Mouse (Mus musculus): ENCODE data around the gene Selenof. TPM values are rescaled to one million over a fixed set of nuclear protein-coding genes. Genes with fewer than 3 reads are reported as not detected.
A peak's percentile ranks its signal among the peaks of the same experiment; 100 is the strongest.
"Not testable (repeated sequence)": the region's sequence is repeated elsewhere in the genome, so short reads cannot be mapped to it uniquely, and the experiment has no call there.

The Selenof gene
- total RNA-seq, 2 experiments from 2014 or later, result 272 to 276 TPM

DNA sequence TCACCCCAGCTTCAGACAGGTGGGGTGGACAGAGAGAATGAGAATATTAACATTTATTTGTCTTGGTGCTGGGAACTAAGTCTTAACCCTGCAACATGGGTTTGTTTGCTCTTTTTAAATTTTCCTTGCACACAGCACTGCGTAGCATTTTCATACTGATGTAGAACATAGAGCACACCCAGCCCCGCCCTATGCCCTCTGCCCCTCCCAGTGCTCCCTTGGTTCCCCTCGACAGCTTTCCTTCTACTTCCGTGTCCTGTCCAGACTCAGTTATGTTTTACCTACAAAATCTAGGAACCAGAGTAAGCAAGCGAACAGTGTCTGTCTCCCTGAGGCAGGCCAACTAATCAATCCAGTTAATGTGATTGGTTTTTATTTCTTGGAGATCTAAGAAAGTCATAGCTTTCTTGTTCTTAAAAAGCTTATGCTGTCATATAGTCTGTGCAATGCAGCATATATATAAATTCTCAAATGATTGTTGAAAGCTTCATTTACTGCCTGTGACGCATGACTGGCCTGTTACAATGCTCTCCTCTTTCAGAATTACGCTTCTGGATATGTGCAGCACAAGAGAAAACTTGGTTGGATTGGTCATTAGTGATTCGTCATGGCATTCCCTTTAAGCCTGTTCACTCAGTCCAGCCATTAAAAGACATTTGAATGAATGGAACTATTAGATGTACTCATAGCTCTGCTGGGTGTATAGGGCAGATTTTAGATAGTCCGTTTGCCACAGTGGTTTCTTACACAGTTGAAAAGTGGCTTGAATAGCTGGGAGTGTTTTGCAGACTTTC is 23.1 kb downstream of the Selenof start:
- intact Hi-C loops (cut with DNase I), result no loop called here
- no peak for DNase-seq (ENCODE audit: low spot score in 2 of 2)

GRCm38 (mm10) chr3:144597121-144597520 is 27.0 kb downstream of the Selenof start:
- no peak for DNase-seq (ENCODE audit: low spot score in 2 of 2)
- intact Hi-C loops (cut with DNase I), result no loop called here

DNA sequence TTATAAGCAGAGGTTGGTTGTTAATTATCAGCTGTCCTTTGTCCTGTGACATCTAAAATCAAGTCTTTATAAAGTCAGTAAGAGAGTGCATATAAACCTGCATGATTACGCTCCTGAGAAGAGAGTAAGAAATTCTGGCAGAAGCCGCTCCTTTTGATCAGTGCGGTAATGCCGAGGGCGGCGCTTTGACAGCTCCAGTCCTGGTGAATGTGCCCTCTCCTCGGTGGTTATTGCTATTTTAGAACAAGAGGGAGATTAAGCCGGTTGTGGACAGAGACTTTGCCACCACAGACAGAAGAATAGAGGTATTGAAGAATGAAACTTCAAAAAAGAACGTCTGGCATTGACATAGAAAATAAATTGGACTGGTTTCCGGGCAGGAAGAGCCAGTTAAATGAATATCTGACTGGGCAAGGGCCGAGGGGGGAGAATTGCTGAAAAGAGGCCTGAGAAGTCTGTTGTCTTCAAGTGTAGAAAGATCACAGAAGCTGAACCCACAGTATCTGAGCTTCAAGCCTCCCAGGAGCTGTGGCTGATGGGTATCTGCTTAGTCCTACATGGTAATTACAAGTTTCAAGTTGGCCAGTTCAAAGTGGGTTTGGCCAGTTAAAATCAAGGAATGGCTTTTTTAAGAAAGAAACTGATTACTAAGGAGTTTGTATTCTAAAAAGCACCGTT is 27.8 kb downstream of the Selenof start:
- DNase-seq (ENCODE audit: low spot score in 2 of 2), result no peak
- intact Hi-C loops (cut with DNase I), result no loop called here

DNA sequence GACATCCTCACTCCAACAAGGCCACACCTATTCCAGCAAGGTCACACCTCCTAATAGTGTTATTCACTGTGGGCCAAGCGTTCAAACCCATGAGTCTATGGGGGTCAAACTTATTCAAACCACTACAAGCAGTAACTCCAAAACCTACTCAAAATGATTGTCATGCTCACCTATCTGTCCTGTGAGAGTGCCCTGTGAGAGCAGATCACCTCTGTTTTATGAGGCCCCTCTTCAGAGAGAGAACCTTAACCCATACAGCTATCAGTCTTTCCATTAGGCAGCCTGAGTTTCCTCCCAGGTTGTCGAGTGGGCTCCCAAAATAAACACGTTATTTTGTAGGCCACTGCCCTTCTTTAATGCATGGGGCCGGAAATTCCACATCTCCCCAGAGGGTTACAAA is 32.3 kb downstream of the Selenof start:
- no peak for DNase-seq (ENCODE audit: low spot score in 2 of 2)
- intact Hi-C loops (cut with DNase I), result no loop called here

- no peak for DNase-seq (ENCODE audit: low spot score in 2 of 2)
- intact Hi-C loops (cut with DNase I), result no loop called here
Measured at GRCm38 (mm10) chr3:144602819-144603218, 32.7 kb downstream of the Selenof start.

DNA sequence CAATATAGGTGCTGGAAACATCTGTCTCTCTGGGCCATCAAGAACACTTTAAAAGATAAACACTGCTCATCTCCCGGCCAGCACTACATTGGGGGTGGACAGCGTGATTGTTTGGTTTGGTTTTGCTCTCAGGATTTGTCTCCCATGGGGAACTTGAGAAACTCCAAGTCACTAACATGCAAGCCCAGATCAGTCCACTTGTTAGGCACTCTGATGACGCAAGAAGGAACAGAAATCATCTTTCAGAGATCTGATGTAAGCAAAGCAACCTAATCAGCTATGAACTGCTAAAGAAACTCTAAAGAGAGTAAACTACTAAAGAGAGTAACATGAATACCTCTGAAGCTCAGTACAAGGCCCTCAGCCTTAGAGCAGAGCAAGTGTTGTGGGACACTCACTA is 33.5 kb downstream of the Selenof start:
- intact Hi-C loops (cut with DNase I), result no loop called here
- no peak for DNase-seq (ENCODE audit: low spot score in 2 of 2)

DNA sequence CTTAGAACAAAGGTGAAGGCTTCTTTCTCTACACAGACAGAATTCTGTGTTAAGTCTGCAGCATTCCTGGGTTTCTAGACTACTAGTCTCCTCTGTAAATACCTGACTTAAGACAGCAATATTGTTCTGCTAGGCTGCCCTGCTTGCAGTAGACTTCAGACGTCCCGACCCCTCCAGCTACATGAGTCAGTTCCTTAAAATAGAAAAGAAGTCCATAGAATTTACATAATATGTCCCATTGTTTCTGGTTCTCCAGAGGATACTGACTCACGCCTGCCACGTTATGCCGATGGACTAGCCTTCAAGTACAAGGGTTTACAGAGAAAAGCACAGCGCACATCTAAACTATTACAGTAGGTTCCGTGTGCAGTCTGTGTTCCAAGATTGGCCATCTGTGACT is 34.1 kb downstream of the Selenof start:
- intact Hi-C loops (cut with DNase I), result no loop called here
- no peak for DNase-seq (ENCODE audit: low spot score in 2 of 2)

- intact Hi-C loops (cut with DNase I); DNase-seq (ENCODE audit: low spot score in 2 of 2): not testable (repeated sequence)
Measured at GRCm38 (mm10) chr3:144605811-144606210, 35.7 kb downstream of the Selenof start.

DNA sequence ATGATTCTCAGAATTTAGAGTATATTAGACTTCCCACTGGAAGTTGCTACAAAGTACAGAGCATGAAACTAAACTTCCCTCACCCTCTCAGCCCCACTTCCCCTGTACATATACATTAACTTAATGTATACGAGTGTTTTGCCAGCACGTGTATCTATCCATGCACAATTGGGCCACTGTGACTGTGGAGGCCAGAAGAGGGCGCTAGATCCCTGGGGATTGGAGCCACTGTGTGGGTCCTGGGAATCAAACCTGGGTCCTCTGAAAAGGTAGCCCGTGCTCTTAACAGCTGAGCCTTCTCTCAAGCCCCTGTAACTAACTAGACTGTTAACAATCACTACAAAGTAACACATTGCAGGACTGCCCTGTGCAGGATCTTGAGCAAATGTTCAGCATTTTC is 36.3 kb downstream of the Selenof start:
- no peak for DNase-seq (ENCODE audit: low spot score in 2 of 2)
- intact Hi-C loops (cut with DNase I), result no loop called here

DNA sequence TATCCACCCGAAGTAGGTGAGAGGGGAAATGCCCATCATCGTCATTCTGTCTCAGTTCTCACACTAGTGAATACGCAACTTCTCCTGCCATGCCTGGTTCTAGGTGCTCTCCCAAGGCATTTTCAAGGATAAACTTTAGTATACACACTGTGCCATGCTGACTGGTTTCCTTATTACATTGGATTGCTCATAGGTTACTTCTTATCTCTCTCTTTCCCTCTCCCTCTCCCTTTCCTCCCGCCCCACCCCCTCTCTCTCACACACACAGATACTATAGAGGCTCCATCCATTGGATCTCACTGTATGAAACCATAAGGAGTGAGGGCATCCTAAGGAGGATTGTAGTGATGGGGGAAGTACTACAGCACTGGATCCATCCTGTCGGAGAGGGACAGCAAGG is 38.0 kb downstream of the Selenof start:
- intact Hi-C loops (cut with DNase I), result no loop called here
- DNase-seq (ENCODE audit: low spot score in 2 of 2), result no peak

DNA sequence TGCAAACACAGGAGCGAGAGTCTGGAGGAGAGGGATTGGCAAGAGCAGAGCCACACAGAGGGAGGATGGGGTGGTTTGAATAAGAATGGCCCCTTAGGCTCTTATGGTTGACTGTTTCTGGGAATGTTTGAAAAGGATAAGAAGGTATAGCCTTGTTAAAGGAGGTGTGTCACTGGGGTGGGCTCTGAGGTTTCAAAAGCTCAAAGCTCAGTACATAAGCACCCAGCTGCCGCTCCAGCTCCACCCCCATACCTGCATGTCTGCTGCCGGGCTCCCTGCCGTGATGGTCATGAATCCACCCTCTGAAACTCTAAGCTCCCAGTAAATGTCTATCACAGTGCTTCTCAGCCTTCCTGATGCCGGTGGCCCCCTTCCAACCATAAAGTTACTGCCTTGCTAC is 40.7 kb downstream of the Selenof start:
- DNase-seq (ENCODE audit: low spot score in 2 of 2), result no peak
- intact Hi-C loops (cut with DNase I), result no loop called here

- intact Hi-C loops (cut with DNase I), result no loop called here
- DNase-seq (ENCODE audit: low spot score in 2 of 2), result no peak
Measured at GRCm38 (mm10) chr3:144611626-144612271, 41.6 kb downstream of the Selenof start.

GRCm38 (mm10) chr3:144612382-144612781 is 42.3 kb downstream of the Selenof start:
- DNase-seq (ENCODE audit: low spot score in 2 of 2), result no peak
- intact Hi-C loops (cut with DNase I), result no loop called here

DNA sequence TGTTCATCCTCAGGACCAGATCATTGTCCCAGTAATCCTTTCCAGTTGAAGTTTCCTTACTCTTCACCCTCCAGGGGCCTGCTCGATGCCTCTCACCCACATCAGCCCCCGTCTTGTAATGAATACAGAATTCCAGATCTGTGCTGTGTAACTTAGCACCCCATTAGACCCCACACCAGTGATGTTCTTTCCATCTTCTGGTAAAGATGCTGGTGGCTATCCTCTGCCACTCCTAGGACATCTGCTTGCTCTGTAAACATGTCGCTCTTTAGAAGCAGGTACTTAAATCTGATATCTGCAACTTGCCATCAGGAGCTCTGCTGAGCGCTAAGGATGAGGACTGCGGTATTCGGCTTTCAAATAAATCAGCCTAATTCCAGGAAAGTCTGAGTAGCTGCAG is 44.2 kb downstream of the Selenof start:
- intact Hi-C loops (cut with DNase I), result no loop called here
- DNase-seq (ENCODE audit: low spot score in 2 of 2), result no peak

- no peak for DNase-seq (ENCODE audit: low spot score in 2 of 2)
- intact Hi-C loops (cut with DNase I), result loop anchor here (5.0 kb wide), 2 partner anchors 47 to 82 kb away; no protein-coding TSS in a partner anchor
Measured at GRCm38 (mm10) chr3:144614698-144615097, 44.6 kb downstream of the Selenof start.

DNA sequence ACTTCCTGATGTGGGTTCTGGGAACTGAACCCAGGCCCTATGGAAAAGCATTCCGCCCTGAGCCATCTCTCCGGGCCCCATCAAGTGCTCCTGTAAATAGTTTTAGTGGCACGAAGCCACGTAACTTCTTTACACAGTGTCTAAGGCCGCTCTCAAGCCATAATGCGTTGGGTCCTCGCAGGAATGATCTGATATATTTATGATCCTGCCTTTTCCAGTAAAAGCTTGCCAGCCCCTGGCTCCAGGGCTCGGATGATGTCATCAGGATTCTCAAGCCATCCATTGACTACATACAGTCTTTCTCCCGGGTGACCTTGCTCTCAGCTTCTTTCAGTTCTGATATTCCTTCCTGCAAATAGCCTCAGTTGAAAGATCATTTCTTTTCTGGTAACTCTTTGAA is 45.4 kb downstream of the Selenof start:
- intact Hi-C loops (cut with DNase I), result loop anchor here (5.0 kb wide), 2 partner anchors 48 to 83 kb away; no protein-coding TSS in a partner anchor
- DNase-seq (ENCODE audit: low spot score in 2 of 2), result no peak

GRCm38 (mm10) chr3:144616654-144617425 is 46.7 kb downstream of the Selenof start:
- DNase-seq (ENCODE audit: low spot score in 2 of 2), result peak; percentile 85 to 91

GRCm38 (mm10) chr3:144617633-144618180 is 47.6 kb downstream of the Selenof start:
- intact Hi-C loops (cut with DNase I), result loop anchor here (1.0 to 5.0 kb wide), 3 partner anchors 50 to 164 kb away; no protein-coding TSS in a partner anchor
- no peak for DNase-seq (ENCODE audit: low spot score in 2 of 2)

More at GRCm38 (mm10) chr3:144616654-144617425, 46.7 kb downstream of the Selenof start:
- intact Hi-C loops (cut with DNase I), result loop anchor here (1.0 to 5.0 kb wide), 3 partner anchors 50 to 164 kb away; no protein-coding TSS in a partner anchor

GRCm38 (mm10) chr3:144622930-144623612 is 53.0 kb downstream of the Selenof start:
- intact Hi-C loops (cut with DNase I), result no loop called here

More at GRCm38 (mm10) chr3:144622930-144623612, 53.0 kb downstream of the Selenof start:
- no peak for DNase-seq (ENCODE audit: low spot score in 2 of 2)

Data from left cerebral cortex, postnatal 14 days (tissue).